Mouse (Mus musculus): ENCODE results near the gene Slc30a5. TPM values are rescaled to one million over a fixed set of nuclear protein-coding genes. Genes with fewer than 3 reads are reported as not detected.
A peak's percentile ranks its signal among the peaks of the same experiment; 100 is the strongest.

Gene Slc30a5
- total and polyA plus RNA-seq, 3 experiments = 57.4 to 58.3 TPM; not detected in 1

DNA sequence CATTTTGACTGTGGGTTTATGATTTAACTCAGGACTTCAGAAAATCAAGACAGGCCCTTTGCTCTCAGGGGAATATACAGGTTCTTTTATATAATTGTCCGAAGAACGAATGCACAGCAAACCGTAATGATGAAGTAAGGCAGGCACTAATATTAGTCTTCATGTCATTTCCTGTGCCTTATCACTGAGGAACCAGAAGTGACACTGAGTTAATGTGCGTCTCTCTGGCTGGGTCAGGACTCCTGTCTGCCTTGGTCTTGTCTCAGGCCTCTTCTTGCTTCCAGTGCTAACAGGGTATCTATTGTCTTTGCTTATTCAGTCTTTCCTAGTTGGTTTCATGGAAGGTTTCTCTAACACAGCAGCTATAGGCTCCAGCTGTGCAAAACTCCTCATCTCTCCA lies 41.9 kb upstream of the Slc30a5 start (continued):
- TF ChIP-seq UBTF (IDR thresholded peaks at IDR 0.05; ENCODE audit: borderline replicate concordance, insufficient read depth, low read depth, low read length) (no peak), MEF2A (IDR thresholded peaks at IDR 0.05; ENCODE audit: extremely low read depth, insufficient replicate concordance, low read depth, low read length, poor library complexity, severe bottlenecking) (no peak), SIN3A (IDR thresholded peaks at IDR 0.05; ENCODE audit: low read length) (no peak; the same call in 1 of the 2 replicates)

DNA sequence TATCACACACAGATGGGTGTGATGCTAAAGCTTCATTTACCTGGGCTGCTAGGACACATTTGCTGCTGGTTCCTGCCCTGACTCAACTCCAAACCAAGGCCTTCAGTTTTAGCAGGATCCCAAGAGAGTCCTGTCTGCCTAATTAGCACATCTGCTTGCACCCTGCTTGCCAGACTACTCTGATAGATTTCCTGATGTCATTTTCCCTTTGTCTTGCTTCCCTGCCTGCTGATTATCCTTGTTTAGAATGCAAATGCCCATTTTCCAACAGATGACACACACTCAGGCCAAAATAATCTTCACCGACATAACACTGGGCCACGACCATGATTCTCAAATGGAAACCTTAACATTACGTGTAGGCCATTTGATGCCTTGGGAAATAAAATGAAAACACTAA lies 41.4 kb upstream of the Slc30a5 start:
- no peak for DNase-seq (ENCODE audit: low read depth, low spot score)
- no peak overlapping the region for H3K4me3 ChIP-seq (ENCODE audit: control insufficient read depth in 1 of 2, insufficient read depth in 1 of 2, low read depth in 2 of 2, low read length in 2 of 2)

GRCm38 (mm10) chr13:100873530-100873929 lies 40.3 kb upstream of the Slc30a5 start:
- DNase-seq (ENCODE audit: low read depth, low spot score) = peak; percentile 88
- Histone ChIP-seq H3K4me1 (ENCODE audit: control insufficient read depth in 1 of 2, insufficient read depth in 2 of 2, low read length in 2 of 2) (peaks cover 3 to 26% of the 10 kb centered on the region in 2 experiments), H3K36me3 (ENCODE audit: control insufficient read depth in 1 of 2, insufficient read depth in 2 of 2, low read length in 2 of 2) (peaks cover 0 to 23% of the 10 kb centered on the region in 2 experiments; a peak in 2 of 4 replicates), H3K9ac (ENCODE audit: control insufficient read depth, low read depth, low read length, poor library complexity, severe bottlenecking) (peak overlapping the region; percentile 49), H3K9me3 (replicated peaks; ENCODE audit: insufficient read depth, low read length) (no peaks in the 10 kb centered on the region), H3K27me3 (ENCODE audit: control insufficient read depth in 1 of 2, insufficient read depth in 2 of 2, low read length in 2 of 2) (no peaks in the 10 kb centered on the region), H3K79me2 (ENCODE audit: control insufficient read depth, insufficient read depth, low read length, poor library complexity) (no peaks in the 10 kb centered on the region), H3K4me3 (ENCODE audit: control insufficient read depth in 1 of 2, insufficient read depth in 1 of 2, low read depth in 2 of 2, low read length in 2 of 2) (peak overlapping the region; percentile 46 to 55), H3K27ac (ENCODE audit: control insufficient read depth, low read depth, low read length) (peak overlapping the region; percentile 79)
- TF ChIP-seq MAZ (IDR thresholded peaks at IDR 0.05; ENCODE audit: low read depth, low read length) (no peak), NRF1 (IDR thresholded peaks at IDR 0.05; ENCODE audit: insufficient read depth, low read depth, low read length, poor library complexity, severe bottlenecking) (no peak), USF1 (IDR thresholded peaks at IDR 0.05; ENCODE audit: low read depth, low read length) (peak; percentile 85), ELF1 (IDR thresholded peaks at IDR 0.05; ENCODE audit: low read depth, low read length) (peak; percentile 84), ZC3H11A (IDR thresholded peaks at IDR 0.05; ENCODE audit: low read depth, low read length) (no peak), NELFE (IDR thresholded peaks at IDR 0.05; ENCODE audit: low read depth, low read length) (peak; percentile 56), MAX (IDR thresholded peaks at IDR 0.05; ENCODE audit: low read length) (peak; percentile 68), POLR2A (IDR thresholded peaks at IDR 0.05; ENCODE audit: control insufficient read depth in 1 of 2, insufficient read depth in 1 of 2, low read depth in 1 of 2, low read length in 2 of 2, poor library complexity in 1 of 2) (peak in 1 of 2 experiments; percentile 64; a peak in 2 of 4 replicates), ZMIZ1 (IDR thresholded peaks at IDR 0.05; ENCODE audit: low read depth, low read length) (0 out of 2 replicates have a peak, but pooled peaks have one; percentile 33), HCFC1 (IDR thresholded peaks at IDR 0.05; ENCODE audit: low read depth, low read length) (peak; percentile 74), TBP (IDR thresholded peaks at IDR 0.05; ENCODE audit: low read depth, low read length) (peak; percentile 48; the same call in 1 of the 2 replicates), GATA1 (IDR thresholded peaks at IDR 0.05; ENCODE audit: low read depth, low read length) (0 out of 2 replicates have a peak, but pooled peaks have one; percentile 8)

More for the DNA sequence above, 41.4 kb upstream of the Slc30a5 start:
- Histone ChIP-seq H3K79me2 (ENCODE audit: control insufficient read depth, insufficient read depth, low read length, poor library complexity) (no peaks in the 10 kb centered on the region), H3K27ac (ENCODE audit: control insufficient read depth, low read depth, low read length) (peak overlapping the region; percentile 5), H3K9me3 (replicated peaks; ENCODE audit: insufficient read depth, low read length) (no peaks in the 10 kb centered on the region), H3K27me3 (ENCODE audit: control insufficient read depth in 1 of 2, insufficient read depth in 2 of 2, low read length in 2 of 2) (peaks cover 0 to 1% of the 10 kb centered on the region in 2 experiments; a peak in 2 of 4 replicates), H3K4me1 (ENCODE audit: control insufficient read depth in 1 of 2, insufficient read depth in 2 of 2, low read length in 2 of 2) (peaks cover 3 to 26% of the 10 kb centered on the region in 2 experiments), H3K36me3 (ENCODE audit: control insufficient read depth in 1 of 2, insufficient read depth in 2 of 2, low read length in 2 of 2) (peaks cover 0 to 23% of the 10 kb centered on the region in 2 experiments; a peak in 2 of 4 replicates), H3K9ac (ENCODE audit: control insufficient read depth, low read depth, low read length, poor library complexity, severe bottlenecking) (no peak overlapping the region)
- TF ChIP-seq MAX (IDR thresholded peaks at IDR 0.05; ENCODE audit: low read length) (no peak), NRF1 (IDR thresholded peaks at IDR 0.05; ENCODE audit: insufficient read depth, low read depth, low read length, poor library complexity, severe bottlenecking) (no peak), GABPA (IDR thresholded peaks at IDR 0.05; ENCODE audit: low read depth, low read length) (no peak), TCF12 (IDR thresholded peaks at IDR 0.05; ENCODE audit: low read depth, low read length) (no peak), ZKSCAN1 (IDR thresholded peaks at IDR 0.05; ENCODE audit: low read depth, low read length) (no peak), MAFK (IDR thresholded peaks at IDR 0.05; ENCODE audit: borderline replicate concordance, low read depth, low read length) (no peak), TBP (IDR thresholded peaks at IDR 0.05; ENCODE audit: low read depth, low read length) (no peak), EP300 (IDR thresholded peaks at IDR 0.05; ENCODE audit: low read depth in 1 of 2, low read length in 2 of 2) (no peak), CHD1 (IDR thresholded peaks at IDR 0.05; ENCODE audit: low read depth, low read length) (no peak), MAZ (IDR thresholded peaks at IDR 0.05; ENCODE audit: low read depth, low read length) (no peak), TAL1 (IDR thresholded peaks at IDR 0.05; ENCODE audit: low read length) (no peak), KAT2A (conservative IDR thresholded peaks at IDR 0.05; ENCODE audit: low read depth, low read length) (no peak), ZMIZ1 (IDR thresholded peaks at IDR 0.05; ENCODE audit: low read depth, low read length) (no peak), POLR2A (IDR thresholded peaks at IDR 0.05; ENCODE audit: control insufficient read depth in 1 of 2, insufficient read depth in 1 of 2, low read depth in 1 of 2, low read length in 2 of 2, poor library complexity in 1 of 2) (no peak), UBTF (IDR thresholded peaks at IDR 0.05; ENCODE audit: borderline replicate concordance, insufficient read depth, low read depth, low read length) (no peak)
